Mouse (Mus musculus) neural tube, embryonic 10.5 days (tissue): Measurements from ENCODE around the gene Cgas.

Experiments
- DNase-seq: peaks from one replicate; pipeline ENCODE4 v3.0.0-alpha.2; 2017; ENCODE audit warnings: low spot score; ENCODE audit errors: extremely low spot score

Cgas gene

DNA sequence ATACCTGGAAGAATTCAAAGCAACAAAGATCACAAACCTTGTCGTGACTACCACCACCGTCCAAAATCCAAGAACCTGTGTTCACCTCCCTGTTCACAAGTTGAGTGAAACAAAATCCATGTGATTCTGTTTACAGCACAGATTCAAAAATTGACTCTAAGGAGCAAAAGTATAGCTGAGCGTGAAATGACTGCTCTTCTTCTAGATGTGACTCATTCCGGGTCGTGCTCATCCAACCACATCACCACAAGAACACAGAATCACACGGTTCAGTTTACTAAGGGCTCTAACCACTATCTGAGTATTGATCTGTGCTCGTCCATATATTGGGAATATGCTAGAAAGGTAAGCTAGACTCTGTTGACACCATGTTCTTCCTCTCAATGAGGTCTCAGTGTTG, 56.1 kb downstream of the Cgas start:
- no peak for DNase-seq

- DNase-seq: no peak
These were observed 57.1 kb downstream of the Cgas start for GRCm38 (mm10) chr9:78385893-78386292.
